Mouse (Mus musculus) heart, postnatal 0 days (tissue): ENCODE results near the gene Otulin.

Experiments used
- CTCF ChIP-seq: IDR thresholded peaks from 2 replicates; pipeline ENCODE4 v1.5.1; 2016; ENCODE audit warnings: antibody characterized with exemption, control low read depth, low read depth
- EP300 ChIP-seq: IDR thresholded peaks from 2 replicates; pipeline ENCODE4 v1.6.1; 2016; ENCODE audit warnings: antibody characterized with exemption, low read depth

- TF ChIP-seq EP300 (no peak), CTCF (no peak)
Measured at GRCm38 (mm10) chr15:27581640-27582039, 48.9 kb downstream of the Otulin start.
